Mouse (Mus musculus) adrenal gland, adult 8-10 months (tissue): ENCODE results near the gene Dsp. TPM values are rescaled to one million over a fixed set of nuclear protein-coding genes. Genes with fewer than 3 reads are reported as not detected.

ENCODE experiments used
- DNase-seq: peaks from one replicate; pipeline ENCODE4 v3.0.0; 2022
- total RNA-seq, 4 experiments: library from RNA; stranded (reverse); gene quantifications; 2 replicates each; pipeline ENCODE4 v1.2.4; 2022

The Dsp gene
- total RNA-seq, 4 experiments from 2014 or later, result 0.86 to 4.5 (median 2.1) TPM

- DNase-seq, result no peak
Observed at GRCm38 (mm10) chr13:38193406-38193805, 42.3 kb downstream of the Dsp start.

DNA sequence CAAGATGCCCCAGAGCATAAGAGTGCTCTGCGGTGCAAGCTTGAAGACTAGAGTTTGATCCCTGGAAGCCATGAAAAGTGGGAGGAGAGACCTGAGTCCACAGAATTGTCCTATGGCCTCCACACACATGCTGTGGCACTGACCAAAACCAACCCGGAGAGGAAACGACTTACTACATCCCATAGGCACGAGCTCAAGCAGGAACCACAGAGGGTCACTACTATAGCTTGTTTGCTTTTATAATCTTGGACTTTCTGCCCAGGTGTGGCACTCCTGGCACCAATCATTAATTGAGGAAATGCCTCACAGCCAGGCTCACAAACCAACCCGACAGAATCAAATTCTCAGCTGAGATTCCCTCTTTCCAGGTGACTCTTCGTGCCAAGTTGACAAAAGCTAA, 50.3 kb downstream of the Dsp start:
- DNase-seq, result no peak

DNA sequence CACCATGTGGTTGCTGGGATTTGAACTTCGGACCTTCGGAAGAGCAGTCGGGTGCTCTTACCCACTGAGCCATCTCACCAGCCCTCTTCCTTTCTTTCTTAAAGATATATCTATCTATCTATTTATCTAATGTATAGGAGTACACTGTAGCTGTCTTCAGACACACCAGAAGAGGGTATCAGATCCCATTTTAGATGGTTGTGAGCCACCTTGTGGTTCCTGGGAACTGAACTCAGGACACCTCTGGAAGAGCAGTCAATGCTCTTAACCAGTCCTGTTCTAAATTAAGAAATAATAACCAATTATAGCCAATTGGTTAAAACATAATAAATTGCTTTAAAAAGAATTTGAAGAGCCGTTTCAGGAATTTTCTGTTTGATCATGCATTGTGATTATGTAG, 53.1 kb downstream of the Dsp start:
- no peak for DNase-seq

DNA sequence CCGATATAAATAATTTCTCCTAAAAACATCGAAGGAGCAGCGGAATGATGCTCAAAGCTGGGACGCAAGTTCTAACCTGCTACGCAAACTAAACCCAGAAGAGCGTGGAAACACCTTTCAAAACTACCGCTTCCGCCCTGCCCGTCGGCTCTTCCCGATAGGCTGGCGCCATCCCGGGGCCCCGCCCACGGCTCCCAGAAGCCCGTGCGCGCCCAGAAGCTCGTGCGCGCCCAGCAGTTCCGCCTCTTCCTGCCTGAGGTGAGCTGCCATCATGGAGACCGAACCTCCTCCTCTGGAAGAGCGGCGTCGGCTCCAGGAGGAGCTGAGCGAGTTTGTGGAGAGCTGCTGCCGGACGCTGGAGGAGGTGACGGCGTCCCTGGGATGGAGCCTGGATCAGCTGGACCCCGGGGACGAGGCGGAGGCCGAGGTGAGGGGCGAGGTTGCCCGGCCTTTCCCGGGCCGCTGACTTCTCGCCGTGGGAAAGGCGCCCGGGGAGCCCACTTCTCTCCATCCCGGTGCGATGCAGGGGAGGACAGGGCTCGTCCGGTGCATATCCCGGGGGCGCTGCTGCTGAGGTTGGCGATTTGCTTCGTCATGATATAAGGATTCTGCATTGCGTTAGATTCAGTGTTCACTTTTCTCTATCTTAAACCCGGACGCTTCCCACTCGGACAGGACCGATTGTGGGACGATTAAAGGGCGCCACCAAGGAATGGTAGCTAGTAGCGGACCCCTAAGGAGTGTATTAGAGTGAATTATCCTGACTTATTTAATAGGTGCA, 53.8 kb downstream of the Dsp start, which contains the start of gene Snrnp48:
Gene Snrnp48 (plus strand): TSS at position 237 of the 781 bp plus-strand sequence.
- peak; percentile 83 for DNase-seq

DNA sequence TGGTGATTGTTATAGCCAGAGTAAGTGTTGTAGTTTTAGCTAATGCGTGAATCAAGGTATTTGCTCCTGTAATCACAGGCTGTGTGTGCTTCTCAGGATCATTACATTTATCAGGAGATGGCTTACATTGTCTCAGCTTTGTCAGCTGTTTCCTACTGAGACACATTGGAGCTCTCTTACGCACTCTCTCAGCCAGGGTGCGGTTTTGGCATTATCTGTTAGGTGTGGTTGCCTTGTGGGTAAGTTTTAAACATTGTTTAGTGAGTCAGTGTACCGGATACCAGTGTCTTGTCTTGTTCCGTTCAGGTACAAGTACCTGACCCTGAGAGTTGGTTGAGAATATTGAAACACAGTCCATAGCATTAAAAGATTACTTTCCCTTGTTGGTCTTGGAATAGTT, 60.0 kb downstream of the Dsp start:
- DNase-seq, result no peak

GRCm38 (mm10) chr13:38218686-38219085, 67.6 kb downstream of the Dsp start:
- no peak for DNase-seq

GRCm38 (mm10) chr13:38220331-38220730, 69.2 kb downstream of the Dsp start:
- DNase-seq, result no peak

- DNase-seq, result no peak
Observed at GRCm38 (mm10) chr13:38230177-38230821, 79.2 kb downstream of the Dsp start.

DNA sequence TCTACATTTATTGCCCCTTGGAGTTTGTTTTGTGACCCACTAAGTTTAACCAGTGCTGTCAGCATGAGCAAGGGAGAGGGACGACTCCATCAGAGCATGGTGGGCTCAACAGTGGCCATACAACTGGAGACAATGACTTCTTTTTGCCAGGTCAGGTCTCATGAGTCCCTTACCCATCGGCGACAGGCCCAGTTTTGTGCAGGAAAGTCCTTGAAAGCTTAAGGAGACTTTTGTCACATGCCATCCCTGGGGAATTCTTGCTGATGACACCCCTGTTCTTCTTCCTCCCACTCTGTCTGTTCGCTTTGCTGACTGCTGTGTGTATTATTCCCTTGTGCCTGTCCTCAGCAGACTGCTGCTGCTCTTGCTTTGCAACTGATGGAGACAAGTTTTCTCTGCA, 81.3 kb downstream of the Dsp start:
- DNase-seq, result no peak

GRCm38 (mm10) chr13:38232856-38233625, 81.9 kb downstream of the Dsp start:
- no peak for DNase-seq

DNA sequence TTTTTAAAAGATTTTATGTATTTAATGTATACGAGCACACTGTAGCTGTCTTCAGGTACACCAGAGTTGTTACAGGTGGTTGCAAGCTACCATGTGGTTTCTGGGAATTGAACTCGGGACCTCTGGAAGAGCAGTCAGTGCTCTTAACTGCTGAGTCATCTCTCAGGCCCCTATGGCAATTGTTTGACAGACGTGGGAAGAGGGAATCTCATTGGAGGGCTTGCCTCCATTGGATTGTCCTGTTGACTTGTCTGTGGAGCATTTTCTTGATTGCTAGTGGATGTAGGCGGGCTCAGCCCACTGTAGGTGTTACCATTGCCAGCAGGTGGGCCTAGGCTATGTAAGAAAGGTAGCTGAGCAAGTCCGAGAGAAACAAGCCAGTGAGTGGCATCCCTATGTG, 83.6 kb downstream of the Dsp start:
- no peak for DNase-seq

GRCm38 (mm10) chr13:38235370-38235769, 84.3 kb downstream of the Dsp start:
- no peak for DNase-seq

DNA sequence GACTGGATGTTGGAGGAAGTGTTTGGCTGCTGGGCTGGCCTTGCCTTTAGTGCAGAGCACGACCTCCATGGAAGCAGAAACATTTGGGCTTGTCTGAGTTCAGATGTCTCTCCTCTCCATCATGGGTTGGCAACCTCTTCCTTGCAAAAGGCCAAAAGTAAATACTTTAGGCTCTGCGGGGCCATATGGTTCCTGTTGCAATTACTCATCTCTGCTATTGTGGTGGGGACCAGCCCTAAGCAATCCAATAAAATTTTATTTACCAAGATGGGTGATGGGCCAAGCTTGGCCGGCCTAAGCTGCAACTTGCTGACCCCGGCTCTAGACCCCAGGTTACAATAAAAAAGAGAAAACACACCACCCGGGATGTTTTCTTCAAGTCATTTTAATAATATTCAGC, 97.1 kb downstream of the Dsp start:
- DNase-seq, result no peak

Other genes starting within 250 kb of the Dsp start
- 100 to 1,000 TPM; 154 to 167 (median 160) TPM for gene Ssr1, start 157.1 kb upstream of the Dsp start, total RNA-seq
- gene Riok1, start 114.3 kb upstream of the Dsp start, total RNA-seq, result 10 to 100 TPM; 28.4 to 45.0 (median 40.1) TPM
- 1 to 10 TPM; 3.3 to 6.6 (median 4.4) TPM for gene Cage1, start 114.2 kb upstream of the Dsp start, total RNA-seq
- 10 to 100 TPM; 14.0 to 28.6 (median 21.0) TPM for gene Snrnp48, start 53.6 kb downstream of the Dsp start, total RNA-seq
- gene Bmp6, start 193.8 kb downstream of the Dsp start, total RNA-seq, result 10 to 100 TPM in 1 of 4 experiments, 1 to 10 TPM in 3; 8.2 to 12.5 (median 9.7) TPM